Mouse (Mus musculus): ENCODE measurements around the gene Olfr467.
"Not testable (repeated sequence)": the region's sequence is repeated elsewhere in the genome, so short reads cannot be mapped to it uniquely, and the experiment has no call there.

Olfr467 gene

DNA sequence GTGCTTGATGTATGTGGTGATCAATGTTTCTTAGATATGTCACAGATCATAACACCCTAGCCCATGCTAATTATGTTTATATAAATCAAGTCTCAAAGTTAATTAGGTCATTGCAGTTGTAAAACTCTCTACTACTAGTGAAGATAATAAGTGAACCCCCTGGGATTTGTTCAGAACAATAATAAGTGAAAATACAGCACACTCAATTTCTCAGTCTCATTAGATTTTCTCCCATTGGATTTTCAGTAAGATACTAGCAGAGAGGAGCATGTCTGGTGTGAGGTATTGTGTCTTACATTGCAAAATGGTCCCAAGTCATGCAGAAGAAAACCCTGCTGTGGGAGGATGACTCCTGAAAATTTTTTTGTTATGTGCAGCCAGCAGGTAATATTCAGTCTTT lies at the start of gene Olfr467:
Gene Olfr467, plus strand, starts transcription at position 301 of the 400 bp plus-strand sequence.
- DNase-seq: no peak

- DNase-seq: no peak
Observed at GRCm38 (mm10) chr7:107770812-107771211, 41.3 kb upstream of the Olfr467 start.

DNA sequence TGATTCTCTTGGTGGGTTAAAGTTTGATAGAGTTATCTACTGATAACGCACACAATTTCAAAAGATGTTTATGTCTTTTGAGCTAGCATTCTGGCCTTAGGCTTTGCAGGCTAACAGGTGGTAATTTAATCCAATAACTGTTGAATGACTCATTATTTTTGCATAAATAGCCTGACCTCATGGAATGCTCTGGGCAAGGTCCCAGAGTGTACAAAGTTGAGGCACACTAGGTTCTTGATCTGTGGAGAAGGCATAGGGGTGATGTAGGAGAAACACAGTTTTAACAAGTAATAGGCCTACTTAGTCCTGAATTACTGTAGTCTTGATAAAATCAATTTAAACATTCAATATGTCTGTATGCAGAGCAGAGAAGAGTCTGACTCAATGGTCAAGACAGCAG lies 33.8 kb upstream of the Olfr467 start:
- no peak for DNase-seq

DNA sequence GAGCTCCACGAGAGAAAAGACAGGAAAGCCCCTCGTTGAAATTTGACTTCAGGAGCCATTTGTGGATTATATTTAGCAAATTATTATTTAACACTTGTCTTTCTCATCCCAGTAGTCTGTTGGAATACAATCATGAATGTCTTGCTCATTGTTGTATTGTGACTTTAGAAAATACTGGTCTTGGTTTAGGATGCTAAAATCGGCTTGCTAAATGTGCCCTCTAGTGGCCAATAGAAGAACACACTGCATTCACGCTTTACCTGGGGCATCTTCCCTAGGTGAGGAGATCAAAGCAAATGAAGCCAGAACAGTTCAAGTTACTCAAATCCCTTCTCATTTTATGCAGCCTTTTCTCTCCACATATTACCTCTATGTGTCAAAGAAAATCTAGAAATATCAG lies 32.5 kb upstream of the Olfr467 start:
- peak; percentile 22 to 27 for DNase-seq

DNA sequence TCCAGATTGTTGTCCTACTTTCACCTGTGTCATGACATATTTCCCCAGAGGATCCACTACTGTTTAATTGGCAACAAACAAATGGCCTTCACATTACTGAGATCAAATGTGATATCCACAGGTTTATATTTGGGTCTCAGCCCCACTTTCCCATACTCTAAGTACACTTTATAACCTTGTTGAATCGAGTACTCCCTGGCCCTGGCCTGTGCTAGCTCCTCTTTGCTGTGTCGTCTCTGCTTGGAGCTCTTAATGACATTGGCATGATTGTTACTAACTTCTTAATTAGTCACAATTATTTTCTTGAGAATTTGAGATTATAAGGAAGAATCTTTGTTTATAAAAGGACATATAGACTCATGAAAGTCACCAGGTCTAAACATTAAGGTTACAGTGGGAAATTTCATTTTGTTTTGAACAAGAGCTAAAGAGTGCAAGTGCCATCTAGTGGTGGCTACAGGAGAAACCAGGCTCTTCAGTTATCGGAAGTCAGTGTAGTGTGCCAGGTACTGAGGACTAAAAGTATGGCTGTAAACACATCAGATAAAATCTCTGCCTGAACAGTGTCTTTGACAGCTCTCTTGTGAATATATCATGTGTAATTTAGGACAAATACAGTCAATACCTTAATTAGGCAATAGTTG lies 24.0 kb upstream of the Olfr467 start:
- peak; percentile 5 to 42 for DNase-seq

- DNase-seq: no peak
Observed at GRCm38 (mm10) chr7:107796500-107796899, 15.6 kb upstream of the Olfr467 start.

- DNase-seq: no peak
Observed at GRCm38 (mm10) chr7:107801108-107801507, 11.0 kb upstream of the Olfr467 start, which contains the start of gene Ovch2. Ovch2 (minus strand) TSS chr7:107801208.

- no peak for DNase-seq
Observed at GRCm38 (mm10) chr7:107802138-107802537, 9.9 kb upstream of the Olfr467 start.

GRCm38 (mm10) chr7:107819442-107819841 lies 7.4 kb downstream of the Olfr467 start:
- DNase-seq: peak in 1 of 2 experiments; percentile 10

DNA sequence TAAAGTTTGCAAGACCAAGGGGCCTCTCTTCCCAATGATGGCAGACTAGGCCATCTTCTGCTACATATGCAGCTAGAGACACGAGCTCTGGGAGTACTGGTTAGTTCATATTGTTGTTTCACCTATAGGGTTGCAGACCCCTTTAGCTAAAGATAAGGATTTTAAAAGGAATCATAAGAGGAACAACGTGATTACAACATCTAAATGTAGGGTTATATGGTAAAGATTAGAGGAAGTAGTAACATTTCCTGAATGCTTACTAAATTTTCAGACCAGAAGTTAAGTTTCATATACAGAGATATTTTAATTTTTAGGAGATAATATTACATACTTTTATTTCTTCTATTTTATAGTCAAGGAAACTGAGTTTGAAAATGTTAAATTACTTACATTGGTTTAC lies 11.8 kb downstream of the Olfr467 start:
- not testable (repeated sequence) for DNase-seq

DNA sequence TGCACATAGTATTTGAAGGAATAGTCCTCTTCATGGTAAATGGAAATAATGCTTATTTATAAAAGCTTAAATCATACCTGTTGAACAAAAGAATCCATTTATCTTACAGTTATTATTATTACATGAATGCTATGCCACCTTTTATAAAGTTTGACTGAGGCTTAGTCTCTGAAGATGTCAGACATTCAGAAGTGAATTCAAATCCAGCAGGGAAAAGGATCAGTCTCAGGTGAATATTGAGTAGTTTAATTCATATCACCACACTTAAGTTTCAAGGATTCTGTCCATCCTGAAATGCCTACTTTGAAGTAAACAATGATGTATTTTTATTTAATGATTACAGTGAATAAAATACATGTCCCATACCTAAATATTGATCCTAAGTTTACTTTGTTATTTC lies 13.4 kb downstream of the Olfr467 start, which contains the start of gene Olfr469:
Gene Olfr469, minus strand, starts transcription at position 101 of the 400 bp plus-strand sequence.
- DNase-seq: not testable (repeated sequence)

- DNase-seq: peak; percentile 2 to 8
Observed at GRCm38 (mm10) chr7:107841719-107842118, 29.7 kb downstream of the Olfr467 start.

DNA sequence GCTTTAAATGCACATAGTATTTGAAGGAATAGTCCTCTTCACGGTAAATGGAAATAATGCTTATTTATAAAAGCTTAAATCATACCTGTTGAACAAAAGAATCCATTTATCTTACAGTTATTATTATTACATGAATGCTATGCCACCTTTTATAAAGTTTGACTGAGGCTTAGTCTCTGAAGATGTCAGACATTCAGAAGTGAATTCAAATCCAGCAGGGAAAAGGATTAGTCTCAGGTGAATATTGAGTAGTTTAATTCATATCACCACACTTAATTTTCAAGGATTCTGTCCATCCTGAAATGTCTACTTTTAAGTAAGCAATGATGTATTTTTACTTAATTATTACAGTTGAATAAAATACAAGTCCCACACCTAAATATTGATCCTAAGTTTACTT lies 35.3 kb downstream of the Olfr467 start, which contains the start of gene Olfr470:
Gene Olfr470, minus strand, starts transcription at position 101 of the 400 bp plus-strand sequence.
- not testable (repeated sequence) for DNase-seq

Measured in kidney, postnatal 36 days (tissue).